Mouse (Mus musculus) brown adipose tissue, adult 24 weeks (tissue): ENCODE results near the gene Mfsd11. TPM values are rescaled to one million over a fixed set of nuclear protein-coding genes. Genes with fewer than 3 reads are reported as not detected.
A peak's percentile ranks its signal among the peaks of the same experiment; 100 is the strongest.
"Not testable (repeated sequence)": the region's sequence is repeated elsewhere in the genome, so short reads cannot be mapped to it uniquely, and the experiment has no call there.

Experiments used
- H3K27ac ChIP-seq: fragments of 200-500 bp; replicated peaks from 2 replicates; pipeline ENCODE4 v1.5.1; 2012; ENCODE audit warnings: low read depth, mild to moderate bottlenecking, low read length
- H3K4me1 ChIP-seq: fragments of 200-500 bp; 2 replicates; pipeline ENCODE4 v1.6.1; 2012; ENCODE audit warnings: low read length, mixed read lengths; ENCODE audit not compliant: control insufficient read depth, insufficient read depth, insufficient read length
- H3K4me3 ChIP-seq: fragments of 200-500 bp; 2 replicates; pipeline ENCODE4 v1.5.1; 2012; ENCODE audit warnings: low read depth, mild to moderate bottlenecking, low read length, moderate library complexity; ENCODE audit not compliant: insufficient read depth
- polyA plus RNA-seq: library from polyadenylated mRNA; stranded (reverse); fragments of >200 nt; gene quantifications from 2 replicates; pipeline ENCODE4 v1.2.4, GENCODE M21; 2012; ENCODE audit not compliant: missing spikeins, insufficient read depth, insufficient read length

Mfsd11 gene
- polyA plus RNA-seq, 1 experiment = 27.5 TPM

GRCm38 (mm10) chr11:116814884-116815415 is 37.3 kb upstream of the Mfsd11 start:
- Histone ChIP-seq H3K27ac (peak overlapping the region; percentile 61), H3K4me3 (no peak overlapping the region), H3K4me1 (peaks cover 19% of the 10 kb centered on the region)

DNA sequence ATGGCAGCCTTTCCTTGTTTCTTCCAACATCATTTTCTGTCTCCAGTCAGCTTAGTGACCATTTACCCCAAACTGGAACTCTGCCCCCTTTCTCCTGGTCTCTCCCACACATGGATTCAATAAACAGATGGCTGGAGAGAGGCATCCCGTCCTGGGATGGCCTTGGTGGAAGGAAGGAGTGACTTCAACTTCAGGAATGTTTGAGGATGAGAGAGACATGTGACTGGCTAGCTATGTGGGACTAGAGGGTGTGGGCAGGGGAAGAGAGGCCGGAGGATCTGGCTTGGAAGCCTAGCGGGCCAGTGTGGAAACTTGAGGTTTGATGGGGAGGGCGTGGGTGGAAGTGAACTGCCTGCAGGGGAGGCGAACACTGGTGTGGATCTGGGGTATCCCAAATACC is 35.5 kb upstream of the Mfsd11 start:
- peak overlapping the region; percentile 34 for H3K27ac ChIP-seq

DNA sequence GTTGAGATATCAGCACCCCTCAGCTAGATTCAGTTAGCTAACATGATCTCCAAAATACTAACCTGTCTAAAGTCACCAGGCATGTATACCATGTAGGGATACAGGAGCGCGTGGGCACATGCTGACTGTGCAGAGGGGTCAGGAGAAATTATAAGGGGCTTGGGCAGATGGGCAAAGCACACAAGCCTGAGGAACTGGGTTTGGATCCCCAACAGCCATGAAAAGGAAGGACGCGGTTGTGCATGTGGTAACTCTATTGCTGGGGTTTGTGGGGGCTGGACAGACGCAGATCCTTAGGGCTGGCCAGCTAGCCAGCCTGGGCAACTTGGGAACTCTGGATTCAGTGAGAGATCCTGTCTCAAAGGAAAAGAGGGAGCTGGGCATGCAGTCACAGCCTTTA is 34.7 kb upstream of the Mfsd11 start:
- H3K4me3 ChIP-seq = no peak overlapping the region
- peaks cover 33% of the 10 kb centered on the region for H3K4me1 ChIP-seq
- H3K27ac ChIP-seq = no peak overlapping the region

More for the DNA sequence above, 35.5 kb upstream of the Mfsd11 start:
- peaks cover 33% of the 10 kb centered on the region for H3K4me1 ChIP-seq
- H3K4me3 ChIP-seq = no peak overlapping the region

DNA sequence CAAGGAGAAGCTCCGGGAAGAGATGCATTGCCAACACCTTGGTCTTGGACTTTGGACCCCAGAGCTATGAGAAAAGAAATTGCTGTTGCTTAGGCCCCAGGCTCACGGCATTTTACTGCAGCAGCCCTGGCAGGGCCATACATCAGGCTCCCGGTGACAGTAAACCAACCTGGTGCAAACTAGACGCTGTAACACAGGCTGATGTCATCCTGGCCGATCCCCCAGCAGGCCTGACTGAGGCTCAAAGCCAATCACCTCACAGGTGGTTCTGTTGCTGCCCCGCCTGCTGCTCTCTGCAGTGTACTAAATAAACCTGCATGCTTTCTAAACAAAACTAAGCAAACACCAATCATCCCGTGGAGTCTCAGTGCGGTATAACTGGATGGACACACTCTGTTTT is 33.5 kb upstream of the Mfsd11 start:
- H3K4me1 ChIP-seq = peaks cover 27% of the 10 kb centered on the region
- no peak overlapping the region for H3K4me3 ChIP-seq
- H3K27ac ChIP-seq = no peak overlapping the region

DNA sequence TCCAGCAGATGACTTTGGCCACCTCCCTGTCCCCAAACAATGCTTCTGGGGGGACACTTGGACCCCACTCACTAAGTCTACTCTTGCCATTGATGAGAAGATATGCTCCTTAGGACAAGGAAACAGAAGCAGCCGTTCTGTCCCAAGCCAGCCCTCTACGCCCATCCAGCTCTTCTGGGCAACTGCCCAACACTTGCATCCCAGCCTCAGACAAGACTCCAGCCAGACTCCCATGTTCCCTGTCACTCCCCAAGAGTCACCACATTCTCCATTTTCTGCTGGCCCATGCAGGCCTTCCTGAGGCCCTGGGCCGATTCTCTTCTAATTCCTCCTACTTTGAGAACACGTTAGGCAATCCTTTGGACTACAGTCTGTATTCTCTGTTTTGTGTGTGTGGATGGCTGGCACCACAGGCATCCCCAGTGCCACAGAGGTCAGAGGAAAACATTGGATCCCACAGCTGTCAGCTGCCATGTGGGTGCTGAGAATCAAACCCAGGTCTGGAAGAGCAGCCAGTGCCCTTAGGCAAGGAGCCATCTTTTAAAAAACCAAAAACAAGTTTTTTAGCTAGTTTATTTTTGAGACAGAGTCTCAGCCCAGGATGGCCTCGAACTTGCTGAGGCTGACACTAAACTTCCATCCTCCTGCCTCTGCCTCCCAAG is 32.2 kb upstream of the Mfsd11 start:
- Histone ChIP-seq H3K4me1 (peaks cover 18% of the 10 kb centered on the region), H3K27ac (peak overlapping the region; percentile 1; the same call in 1 of the 2 replicates), H3K4me3 (no peak overlapping the region)

DNA sequence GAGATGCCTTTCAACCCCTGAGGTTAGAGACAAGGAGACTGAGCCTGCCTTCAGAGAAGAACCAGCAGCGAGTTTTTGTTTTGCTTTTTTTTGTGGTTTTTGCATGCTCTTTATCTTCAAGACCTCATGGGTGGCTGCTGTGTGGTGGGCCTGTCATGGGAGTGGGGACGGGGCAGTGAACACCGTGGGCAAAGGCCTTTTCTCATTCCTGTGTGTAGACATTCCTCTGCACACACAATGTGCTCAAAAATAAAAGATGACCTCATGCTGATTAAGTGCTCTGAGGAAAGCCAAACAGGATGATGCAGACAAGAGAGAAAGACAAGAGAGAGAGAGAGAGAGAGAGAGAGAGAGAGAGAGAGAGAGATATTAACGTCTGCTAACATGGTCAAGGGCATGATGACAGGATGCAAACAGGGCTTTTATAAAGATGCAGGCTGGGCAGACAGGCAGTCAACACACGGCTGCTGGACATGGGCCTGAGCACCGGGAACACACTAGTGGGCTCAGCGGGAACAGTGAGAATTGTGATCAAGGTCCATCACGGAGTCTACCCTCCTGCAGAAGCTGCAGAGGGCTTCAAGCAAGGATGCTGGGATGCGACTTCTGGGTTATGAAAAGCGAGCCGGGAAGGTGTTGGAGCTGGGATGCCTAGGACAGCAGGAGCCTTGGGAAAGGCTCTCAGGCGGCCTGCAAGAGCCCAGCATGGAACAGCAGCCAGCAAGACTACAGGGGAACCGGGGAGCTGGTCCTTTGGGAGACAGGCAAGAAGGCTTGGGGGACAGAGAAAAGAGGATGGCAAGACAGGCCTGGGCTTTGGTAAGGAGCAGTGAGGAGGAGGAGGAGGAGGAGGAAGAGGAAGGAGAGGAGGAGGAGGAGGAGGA is 30.9 kb upstream of the Mfsd11 start:
- Histone ChIP-seq H3K4me1 (peaks cover 15% of the 10 kb centered on the region), H3K4me3 (no peak overlapping the region), H3K27ac (peak overlapping the region; percentile 10)

- peaks cover 17% of the 10 kb centered on the region for H3K4me1 ChIP-seq
- H3K27ac ChIP-seq = no peak overlapping the region
- no peak overlapping the region for H3K4me3 ChIP-seq
These were observed 30.0 kb upstream of the Mfsd11 start for GRCm38 (mm10) chr11:116822215-116822614.

GRCm38 (mm10) chr11:116822626-116823025 is 29.6 kb upstream of the Mfsd11 start:
- H3K27ac ChIP-seq = no peak overlapping the region
- H3K4me1 ChIP-seq = peaks cover 17% of the 10 kb centered on the region
- no peak overlapping the region for H3K4me3 ChIP-seq

GRCm38 (mm10) chr11:116823255-116823654 is 29.0 kb upstream of the Mfsd11 start:
- H3K4me3 ChIP-seq = no peak overlapping the region
- no peak overlapping the region for H3K27ac ChIP-seq
- H3K4me1 ChIP-seq = peaks cover 17% of the 10 kb centered on the region

DNA sequence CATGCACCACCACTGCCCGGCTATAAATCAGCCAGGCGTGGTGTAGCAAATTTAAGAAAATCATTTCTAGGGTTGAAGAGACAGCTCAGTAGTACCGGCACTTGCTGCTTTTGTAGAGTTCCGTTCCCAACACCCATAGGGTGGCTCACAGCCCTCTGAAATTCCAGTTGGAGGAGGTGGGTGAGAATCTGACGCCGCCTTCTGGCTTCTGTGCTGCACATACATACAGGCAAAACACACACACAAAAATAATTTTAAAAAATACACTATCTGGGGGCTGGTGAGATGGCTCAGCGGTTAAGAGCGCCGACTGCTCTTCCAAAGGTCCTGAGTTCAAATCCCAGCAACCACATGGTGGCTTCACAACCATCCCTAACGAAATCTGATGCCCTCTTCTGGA is 28.4 kb upstream of the Mfsd11 start:
- not testable (repeated sequence) for H3K4me3 ChIP-seq, H3K27ac ChIP-seq
- H3K4me1 ChIP-seq = peaks cover 17% of the 10 kb centered on the region

DNA sequence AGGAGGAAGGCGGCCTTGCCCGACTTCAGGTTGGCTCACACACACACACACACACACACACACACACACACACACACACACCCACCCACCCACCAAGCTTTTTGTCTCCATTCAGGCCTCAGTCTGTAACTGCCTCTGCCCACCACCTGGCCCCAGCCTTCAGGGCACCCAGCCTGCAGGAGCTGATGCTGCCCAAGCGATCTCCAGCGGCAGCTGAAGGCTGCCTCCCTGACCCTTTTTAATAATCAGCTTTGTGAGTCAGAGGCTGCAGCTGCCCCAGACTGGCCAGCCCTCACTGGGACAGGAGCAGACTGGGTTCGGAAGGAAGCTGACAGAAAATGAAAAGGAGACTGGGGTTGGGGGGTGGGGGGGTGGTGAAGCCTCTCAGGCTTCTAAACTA is 27.0 kb upstream of the Mfsd11 start:
- peak overlapping the region; percentile 13; the same call in 1 of the 2 replicates for H3K4me3 ChIP-seq
- H3K4me1 ChIP-seq = peaks cover 13% of the 10 kb centered on the region
- peak overlapping the region; percentile 32; the same call in 1 of the 2 replicates for H3K27ac ChIP-seq

GRCm38 (mm10) chr11:116826550-116827504 is 25.4 kb upstream of the Mfsd11 start:
- Histone ChIP-seq H3K27ac (peak overlapping the region; percentile 26; the same call in 1 of the 2 replicates), H3K4me3 (peak overlapping the region; percentile 78), H3K4me1 (peaks cover 2% of the 10 kb centered on the region)

GRCm38 (mm10) chr11:116827534-116828165 is 24.6 kb upstream of the Mfsd11 start, which contains the start of gene Mxra7:
TSS of gene Mxra7 (minus strand) at chr11:116828046.
- H3K4me3 ChIP-seq = peak within 1 kb of the TSS; percentile 78
- H3K4me1 ChIP-seq = peaks cover 2% of the 10 kb centered on the region
- peak within 1 kb of the TSS; percentile 26 for H3K27ac ChIP-seq

- Histone ChIP-seq H3K4me1 (no peaks in the 10 kb centered on the region), H3K4me3 (no peak overlapping the region), H3K27ac (no peak overlapping the region)
These were observed 20.0 kb upstream of the Mfsd11 start for GRCm38 (mm10) chr11:116832172-116832685.
